Mouse (Mus musculus) urinary bladder, adult 2 months (tissue): ENCODE results near the gene Ralgps2. TPM values are rescaled to one million over a fixed set of nuclear protein-coding genes. Genes with fewer than 3 reads are reported as not detected.

ENCODE experiments used
- DNase-seq: peaks from one replicate; pipeline ENCODE4 v3.0.0; 2022; ENCODE audit warnings: low spot score
- polyA plus RNA-seq: library from polyadenylated mRNA; depleted of rRNA; stranded (reverse); fragments of >200 nt; gene quantifications from 2 replicates; pipeline ENCODE4 v1.2.3, GENCODE M21; 2012; rRNA removed

Ralgps2 gene
- polyA plus RNA-seq, 1 experiment = 8.2 TPM

DNA sequence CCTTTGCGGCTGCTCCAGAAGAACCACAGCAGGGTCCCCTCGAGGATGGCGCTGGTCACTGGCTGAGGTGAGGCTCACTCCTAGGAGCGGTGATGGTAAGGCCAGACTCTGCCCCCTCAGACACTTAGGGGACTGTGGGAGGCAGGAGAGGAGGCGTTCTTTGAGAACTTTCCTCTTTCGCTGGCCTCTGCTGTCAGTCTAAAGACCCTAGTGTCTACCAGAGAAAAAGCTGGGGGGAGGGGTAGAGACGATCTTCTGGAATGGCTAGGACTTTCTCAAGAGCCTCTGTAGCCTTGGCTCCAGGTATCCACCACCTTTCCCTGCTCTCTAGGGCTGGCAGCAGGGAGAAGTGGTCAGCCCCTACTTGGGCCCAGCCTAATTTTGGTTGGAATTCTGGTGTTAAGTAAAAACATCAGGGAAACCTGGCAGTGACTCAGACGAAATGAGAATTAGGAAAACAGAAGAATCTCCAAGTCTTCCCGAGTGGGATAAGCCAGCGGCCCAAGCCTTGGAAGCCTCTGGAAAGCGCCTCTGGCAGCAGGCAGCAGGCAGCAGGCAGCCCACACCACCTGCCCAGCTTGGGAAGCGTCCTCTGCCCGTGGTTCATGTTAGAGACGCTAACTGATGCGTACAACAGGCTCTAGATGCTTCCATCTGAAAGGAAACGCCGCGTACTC, 169.7 kb downstream of the Ralgps2 start:
- DNase-seq = no peak

DNA sequence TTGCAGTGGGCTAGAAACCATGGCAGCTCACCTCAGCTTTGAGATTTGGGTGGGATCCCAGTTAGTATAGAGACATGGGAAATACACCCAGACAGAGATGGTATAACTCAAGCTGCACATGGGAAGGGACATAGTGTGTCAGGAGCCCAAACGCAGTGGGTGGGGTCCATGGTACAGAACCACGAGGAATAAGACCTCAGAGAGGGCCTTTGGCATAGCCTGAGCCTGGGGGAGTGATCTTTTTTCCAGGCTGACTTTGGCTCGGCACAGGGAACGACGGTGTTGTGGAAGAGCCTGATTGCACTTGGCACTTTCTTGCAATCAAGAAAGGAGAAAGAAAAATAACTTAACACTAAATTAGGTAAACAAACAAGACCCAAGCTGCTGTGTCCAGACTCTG, 170.3 kb downstream of the Ralgps2 start:
- DNase-seq = no peak

DNA sequence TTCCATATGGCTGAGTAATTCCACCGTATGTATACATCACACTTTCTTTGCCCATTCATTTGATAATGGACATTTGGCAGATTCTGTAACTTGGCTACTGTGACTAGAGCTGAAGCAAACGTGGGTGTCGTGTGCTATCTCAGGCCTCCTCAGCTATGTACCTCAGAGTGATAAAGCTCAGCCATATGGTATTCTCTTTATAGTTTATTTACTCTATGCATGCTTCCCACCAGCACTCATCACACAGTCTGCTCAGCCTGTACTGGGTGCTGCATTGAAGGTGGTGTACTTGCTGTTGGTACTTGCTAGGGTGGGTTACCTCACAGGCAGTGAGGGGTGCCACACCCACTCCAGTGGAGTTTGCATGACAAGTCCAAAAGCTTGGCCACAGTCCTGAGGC, 174.1 kb downstream of the Ralgps2 start:
- DNase-seq = no peak

DNA sequence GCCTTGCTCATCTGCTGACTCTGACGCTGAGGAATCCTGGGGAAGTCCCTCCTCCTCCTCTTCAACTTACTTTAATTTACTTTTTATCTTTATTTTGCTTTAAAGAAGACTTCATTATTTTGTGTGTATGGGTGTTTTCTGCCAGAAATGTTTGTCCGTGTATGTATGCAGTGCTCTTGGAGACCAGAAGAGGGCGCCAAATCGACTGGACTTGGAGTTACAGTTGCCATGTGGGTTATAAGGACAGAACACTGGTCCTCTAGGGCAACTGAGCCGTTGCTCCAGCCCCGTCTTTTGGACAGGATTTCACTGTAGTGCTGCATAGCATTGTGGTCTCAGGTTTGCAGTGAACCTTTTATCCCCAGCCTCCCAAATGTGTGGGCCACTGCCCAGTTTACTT, 174.8 kb downstream of the Ralgps2 start:
- no peak for DNase-seq

DNA sequence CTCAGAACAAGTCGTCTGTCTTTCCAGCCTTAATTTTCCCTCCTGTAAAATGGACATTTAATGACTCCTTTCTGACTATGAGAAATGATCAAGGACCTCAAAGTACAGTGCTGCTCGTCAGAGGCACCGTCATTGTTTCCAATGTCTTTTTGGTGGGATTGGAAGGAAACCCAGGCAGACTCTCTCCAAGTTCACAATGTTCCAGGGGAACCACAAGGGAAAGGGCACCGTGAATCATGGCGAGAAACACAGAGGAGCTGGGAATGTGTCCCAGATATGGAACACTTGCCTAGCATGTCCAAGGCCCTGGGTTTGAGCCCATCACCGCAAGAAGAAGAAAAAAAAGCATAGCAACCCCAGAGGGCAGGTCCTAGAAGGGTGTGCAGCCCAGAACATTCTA, 176.1 kb downstream of the Ralgps2 start:
- no peak for DNase-seq

DNA sequence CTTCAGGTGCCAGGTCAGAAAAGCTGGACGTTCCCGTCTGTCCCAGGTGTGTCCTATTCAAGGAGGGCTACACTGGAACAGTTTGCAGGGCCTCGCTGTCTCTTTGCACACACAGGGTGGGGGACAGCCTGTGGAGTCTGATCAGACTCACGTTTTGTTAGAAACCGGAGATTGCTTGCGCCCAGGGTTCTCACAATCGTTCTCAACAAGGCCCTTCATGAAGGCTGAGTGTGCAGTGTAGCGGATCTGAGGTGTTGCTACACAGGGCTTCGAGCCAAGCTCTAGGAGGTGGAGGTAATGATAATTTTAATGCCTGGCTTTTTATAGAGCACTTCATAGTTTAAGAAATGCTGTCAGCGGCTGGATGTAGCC, 178.0 kb downstream of the Ralgps2 start:
- DNase-seq = no peak

DNA sequence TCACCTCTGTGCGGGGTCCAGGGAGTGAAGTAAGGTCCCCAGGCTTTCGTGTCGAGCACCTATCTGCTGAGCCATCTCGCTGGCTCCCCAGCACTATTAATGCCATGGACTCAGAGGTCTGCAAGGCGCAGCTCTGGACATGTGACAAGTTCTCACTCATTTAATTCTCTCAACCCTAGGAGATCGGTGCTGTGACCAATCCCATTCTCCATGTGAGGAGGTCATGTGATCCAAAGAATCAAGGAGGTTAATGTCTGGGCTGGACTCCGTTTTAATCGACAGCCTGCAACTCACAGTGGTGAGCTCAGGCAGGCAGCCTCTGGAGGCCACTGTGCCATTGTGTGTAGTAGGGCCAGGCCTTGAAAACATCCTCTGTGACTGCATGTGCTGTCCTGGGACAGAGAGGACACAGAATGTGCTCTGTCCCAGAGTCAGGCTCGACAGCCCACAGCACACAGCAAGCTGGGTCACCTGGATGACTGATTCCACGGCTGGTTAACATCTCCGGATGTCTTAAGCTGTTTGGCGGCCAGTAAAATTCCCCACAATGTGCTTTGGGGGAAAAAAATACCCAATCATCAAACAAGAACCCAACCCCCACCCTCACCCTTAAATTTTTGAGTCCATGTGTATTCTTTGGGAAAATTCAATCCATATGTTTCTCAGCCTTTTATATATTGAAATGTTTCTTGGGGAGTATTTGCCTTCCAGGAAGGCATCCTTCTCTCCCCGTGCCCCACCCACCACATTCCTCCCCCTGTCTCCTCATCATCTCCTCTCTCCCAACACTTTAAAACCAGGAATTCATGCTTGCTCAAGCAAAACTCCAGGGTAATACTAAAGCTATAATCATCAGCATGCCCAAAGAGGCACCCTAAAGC, 178.6 kb downstream of the Ralgps2 start:
- DNase-seq = no peak

DNA sequence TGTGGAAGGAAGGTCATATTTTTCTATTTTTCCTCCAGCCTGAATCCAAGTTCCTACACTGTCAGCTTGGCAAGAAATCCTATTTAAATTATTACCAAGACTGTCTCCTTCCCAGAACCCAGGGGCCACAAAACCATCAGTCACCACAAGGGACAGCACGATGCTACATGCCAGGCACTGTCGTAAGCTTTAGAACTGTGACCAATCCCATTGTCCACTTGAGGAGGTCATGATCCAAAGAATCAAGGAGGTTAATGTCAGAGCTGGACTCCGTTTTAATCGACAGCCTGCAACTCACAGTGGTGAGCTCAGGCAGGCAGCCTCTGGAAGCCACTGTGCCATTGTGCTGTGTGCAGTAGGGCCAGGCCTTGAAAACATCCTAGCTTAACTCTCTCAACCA, 181.1 kb downstream of the Ralgps2 start:
- no peak for DNase-seq

DNA sequence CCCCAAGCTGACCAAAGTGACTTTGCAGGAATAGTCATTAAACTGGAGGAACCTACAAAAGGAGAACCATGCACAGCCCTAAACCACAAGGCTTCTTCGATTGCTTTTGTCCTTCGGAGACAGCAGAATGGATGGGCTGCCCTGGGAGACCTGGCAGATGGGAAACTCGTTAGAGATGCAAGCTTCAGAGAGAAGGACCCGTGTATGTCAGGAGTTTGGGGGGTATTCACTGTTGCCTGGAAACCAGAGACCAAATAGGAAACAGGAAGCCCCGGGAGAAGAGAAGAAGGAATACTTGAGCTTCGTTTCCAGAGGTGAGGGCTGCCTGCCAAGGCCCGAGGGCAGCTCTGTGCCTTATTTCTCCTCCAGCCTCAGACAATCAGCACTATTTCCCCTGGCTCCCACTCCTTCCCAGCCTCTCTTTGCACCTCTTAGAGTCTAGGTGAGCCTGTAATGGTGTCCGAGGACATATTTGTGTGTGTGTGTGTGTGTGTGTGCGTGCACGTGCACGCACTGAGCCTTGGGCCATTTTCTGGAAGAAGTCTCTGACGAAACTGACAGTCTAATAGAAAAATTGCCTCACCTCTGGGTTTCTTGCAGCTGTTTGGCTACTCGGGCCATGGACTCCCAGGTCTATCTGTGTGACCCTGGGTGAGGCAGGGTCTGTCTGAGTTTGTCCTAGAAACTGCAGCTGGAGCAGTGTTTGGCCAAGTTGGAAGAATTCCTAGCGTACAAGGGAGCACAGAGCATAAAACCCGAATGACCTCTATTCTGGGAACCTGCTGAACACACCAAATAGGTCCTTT, 184.6 kb downstream of the Ralgps2 start:
- DNase-seq = no peak

Other genes with a start within 250 kb of the Ralgps2 start
- gene Fam20b, start 220.5 kb downstream of the Ralgps2 start, polyA plus RNA-seq = 31.7 and 39.2 TPM in 2 replicates
- gene Angptl1, start 101.1 kb downstream of the Ralgps2 start, polyA plus RNA-seq = 2.8 and 4.4 TPM in 2 replicates
- gene Tex35, start 169.1 kb upstream of the Ralgps2 start, polyA plus RNA-seq = not detected in 2 replicates